Mouse (Mus musculus): Measurements from ENCODE around the gene Htra3. TPM values are rescaled to one million over a fixed set of nuclear protein-coding genes. Genes with fewer than 3 reads are reported as not detected.

The Htra3 gene
- total RNA-seq, 2 experiments from 2014 or later: 5.9 TPM

- no peak for DNase-seq (ENCODE audit: extremely low spot score in 1 of 2, low spot score in 2 of 2)
- Histone ChIP-seq H3K27ac (no peak overlapping the region), H3K4me3 (no peak overlapping the region)
- intact Hi-C loops (cut with DNase I): no loop called here
- no peak for TF ChIP-seq CTCF (IDR thresholded peaks at IDR 0.05)
Measured at GRCm38 (mm10) chr5:35691246-35691645, 11.7 kb upstream of the Htra3 start.

- H3K4me3 ChIP-seq: no peak overlapping the region
- no peak for TF ChIP-seq CTCF (IDR thresholded peaks at IDR 0.05)
- DNase-seq (ENCODE audit: extremely low spot score in 1 of 2, low spot score in 2 of 2): no peak
- intact Hi-C loops (cut with DNase I): no loop called here
- H3K27ac ChIP-seq: no peak overlapping the region
Measured at GRCm38 (mm10) chr5:35690485-35691165, 11.0 kb upstream of the Htra3 start.

GRCm38 (mm10) chr5:35689374-35689773 is 9.8 kb upstream of the Htra3 start:
- intact Hi-C loops (cut with DNase I): no loop called here
- no peak overlapping the region for H3K4me3 ChIP-seq
- H3K27ac ChIP-seq: no peak overlapping the region
- TF ChIP-seq CTCF (IDR thresholded peaks at IDR 0.05): no peak
- DNase-seq (ENCODE audit: extremely low spot score in 1 of 2, low spot score in 2 of 2): no peak

GRCm38 (mm10) chr5:35688851-35689250 is 9.3 kb upstream of the Htra3 start:
- H3K4me3 ChIP-seq: no peak overlapping the region
- DNase-seq (ENCODE audit: extremely low spot score in 1 of 2, low spot score in 2 of 2): no peak
- intact Hi-C loops (cut with DNase I): no loop called here
- TF ChIP-seq CTCF (IDR thresholded peaks at IDR 0.05): no peak
- no peak overlapping the region for H3K27ac ChIP-seq

GRCm38 (mm10) chr5:35687098-35687497 is 7.5 kb upstream of the Htra3 start:
- Histone ChIP-seq H3K27ac (no peak overlapping the region), H3K4me3 (no peak overlapping the region)
- TF ChIP-seq CTCF (IDR thresholded peaks at IDR 0.05): no peak
- intact Hi-C loops (cut with DNase I): no loop called here
- DNase-seq (ENCODE audit: extremely low spot score in 1 of 2, low spot score in 2 of 2): no peak

GRCm38 (mm10) chr5:35686336-35686735 is 6.8 kb upstream of the Htra3 start:
- DNase-seq (ENCODE audit: extremely low spot score in 1 of 2, low spot score in 2 of 2): no peak
- Histone ChIP-seq H3K4me3 (no peak overlapping the region), H3K27ac (no peak overlapping the region)
- TF ChIP-seq CTCF (IDR thresholded peaks at IDR 0.05): no peak
- intact Hi-C loops (cut with DNase I): no loop called here

- Histone ChIP-seq H3K27ac (no peak overlapping the region), H3K4me3 (no peak overlapping the region)
- intact Hi-C loops (cut with DNase I): no loop called here
- no peak for TF ChIP-seq CTCF (IDR thresholded peaks at IDR 0.05)
- DNase-seq (ENCODE audit: extremely low spot score in 1 of 2, low spot score in 2 of 2): no peak
Measured at GRCm38 (mm10) chr5:35685079-35685478, 5.5 kb upstream of the Htra3 start.

- peak; percentile 65 for TF ChIP-seq CTCF (IDR thresholded peaks at IDR 0.05)
- intact Hi-C loops (cut with DNase I): loop anchor here (1.0 to 5.0 kb wide), 2 partner anchors 54 to 86 kb away; no protein-coding TSS in a partner anchor
- Histone ChIP-seq H3K4me3 (no peak overlapping the region), H3K27ac (no peak overlapping the region)
- peak in 1 of 2 experiments; percentile 34 for DNase-seq (ENCODE audit: extremely low spot score in 1 of 2, low spot score in 2 of 2)
Measured at GRCm38 (mm10) chr5:35680958-35681357, 1.4 kb upstream of the Htra3 start.

- DNase-seq (ENCODE audit: extremely low spot score in 1 of 2, low spot score in 2 of 2): no peak
- TF ChIP-seq CTCF (IDR thresholded peaks at IDR 0.05): no peak
- intact Hi-C loops (cut with DNase I): no loop called here
Measured at GRCm38 (mm10) chr5:35676964-35677363, 2.6 kb downstream of the Htra3 start.

GRCm38 (mm10) chr5:35674081-35674555 is 5.5 kb downstream of the Htra3 start:
- intact Hi-C loops (cut with DNase I): no loop called here
- Histone ChIP-seq H3K4me3 (no peak overlapping the region), H3K27ac (peak overlapping the region; percentile 69; the same call in 1 of the 2 replicates)
- DNase-seq (ENCODE audit: extremely low spot score in 1 of 2, low spot score in 2 of 2): no peak
- no peak for TF ChIP-seq CTCF (IDR thresholded peaks at IDR 0.05)

More at GRCm38 (mm10) chr5:35676964-35677363, 2.6 kb downstream of the Htra3 start:
- Histone ChIP-seq H3K4me3 (no peak overlapping the region), H3K27ac (no peak overlapping the region)

GRCm38 (mm10) chr5:35673086-35673485 is 6.5 kb downstream of the Htra3 start:
- intact Hi-C loops (cut with DNase I): no loop called here
- Histone ChIP-seq H3K27ac (peak overlapping the region; percentile 69), H3K4me3 (no peak overlapping the region)
- TF ChIP-seq CTCF (IDR thresholded peaks at IDR 0.05): no peak
- DNase-seq (ENCODE audit: extremely low spot score in 1 of 2, low spot score in 2 of 2): peak; percentile 31 to 42

GRCm38 (mm10) chr5:35672581-35672980 is 7.0 kb downstream of the Htra3 start:
- DNase-seq (ENCODE audit: extremely low spot score in 1 of 2, low spot score in 2 of 2): no peak
- intact Hi-C loops (cut with DNase I): no loop called here
- H3K4me3 ChIP-seq: no peak overlapping the region
- TF ChIP-seq CTCF (IDR thresholded peaks at IDR 0.05): no peak
- peak overlapping the region; percentile 18; the same call in 1 of the 2 replicates for H3K27ac ChIP-seq

- peak; percentile 24 to 38 for DNase-seq (ENCODE audit: extremely low spot score in 1 of 2, low spot score in 2 of 2)
- intact Hi-C loops (cut with DNase I): no loop called here
- Histone ChIP-seq H3K4me3 (no peak overlapping the region), H3K27ac (peak overlapping the region; percentile 66)
- TF ChIP-seq CTCF (IDR thresholded peaks at IDR 0.05): no peak
Measured at GRCm38 (mm10) chr5:35671474-35671891, 8.1 kb downstream of the Htra3 start.
